Comparison of ENCODE assay signal across 8 mouse cellular contexts in genomic region chr9:103473915-103474688, GRCm38 (mm10). TPM values are rescaled to one million over a fixed set of nuclear protein-coding genes. Genes with fewer than 3 reads are reported as not detected.
DNase-seq lines count a peak whose midpoint lies in the region; ATAC-seq lines count a peak whose summit lies in the region.

No protein-coding gene starts in this region.

- H3K27ac ChIP-seq in neural tube, embryonic 11.5 days (ENCODE audit: low read depth, low read length), result no peak overlapping the region
- peak overlapping the region; percentile 53 for H3K27ac ChIP-seq in forebrain, embryonic 15.5 days (replicated peaks)
- peak overlapping the region; percentile 66 for H3K27ac ChIP-seq in neural tube, embryonic 15.5 days (replicated peaks)

- peak; percentile 56 for DNase-seq in neural tube, embryonic 11.5 days (ENCODE audit: low spot score)
- no peak for DNase-seq in neural tube, embryonic 10.5 days (ENCODE audit: extremely low spot score, low spot score)
- DNase-seq in kidney, postnatal 4 days, result peak; percentile 55 to 60
- no peak for DNase-seq in spleen, postnatal 4 days (ENCODE audit: low spot score in 2 of 2)
- no peak for DNase-seq in layer of hippocampus, adult 9-10 months (ENCODE audit: low spot score)
- DNase-seq in gastrocnemius, postnatal 25 days, result no peak

- no peak overlapping the region for H3K9ac ChIP-seq in neural tube, embryonic 11.5 days (ENCODE audit: low read length)
- no peak overlapping the region for H3K9ac ChIP-seq in forebrain, embryonic 15.5 days (replicated peaks)
- H3K9ac ChIP-seq in neural tube, embryonic 15.5 days (replicated peaks), result no peak overlapping the region

- ATAC-seq in neural tube, embryonic 11.5 days (ENCODE audit: insufficient read depth, low FRiP score, low TSS enrichment), result peak; percentile 48; the same call in 1 of the 2 replicates
- ATAC-seq in forebrain, embryonic 15.5 days (replicated peaks), result 0 out of 2 replicates have a peak, but pooled peaks have one; percentile 57
- peak; percentile 41; the same call in 1 of the 2 replicates for ATAC-seq in neural tube, embryonic 15.5 days (ENCODE audit: low FRiP score)

- no peaks in the 10 kb centered on the region for H3K27me3 ChIP-seq in neural tube, embryonic 11.5 days (ENCODE audit: control insufficient read depth, insufficient read depth, low read length)
- no peaks in the 10 kb centered on the region for H3K27me3 ChIP-seq in forebrain, embryonic 15.5 days
- no peaks in the 10 kb centered on the region for H3K27me3 ChIP-seq in neural tube, embryonic 15.5 days (replicated peaks)

- no peaks in the 10 kb centered on the region for H3K36me3 ChIP-seq in neural tube, embryonic 11.5 days (ENCODE audit: control insufficient read depth, insufficient read depth, low read length)
- H3K36me3 ChIP-seq in forebrain, embryonic 15.5 days, result no peaks in the 10 kb centered on the region
- H3K36me3 ChIP-seq in neural tube, embryonic 15.5 days, result no peaks in the 10 kb centered on the region

- H3K4me3 ChIP-seq in neural tube, embryonic 11.5 days (ENCODE audit: low read depth, low read length), result no peak overlapping the region
- H3K4me3 ChIP-seq in forebrain, embryonic 15.5 days, result 0 out of 2 replicates have a peak overlapping the region, but pooled peaks have one; percentile 1
- no peak overlapping the region for H3K4me3 ChIP-seq in neural tube, embryonic 15.5 days (replicated peaks)

- 34% methylated on average over 13 of the region's 13 CpGs for WGBS in neural tube, embryonic 11.5 days
- 5% methylated on average over 13 of the region's 13 CpGs for WGBS in forebrain, embryonic 15.5 days
- WGBS in neural tube, embryonic 15.5 days, result 16% methylated on average over 13 of the region's 13 CpGs

- no peak overlapping the region for H3K4me2 ChIP-seq in neural tube, embryonic 11.5 days (ENCODE audit: low read depth)
- peak overlapping the region; percentile 18 for H3K4me2 ChIP-seq in forebrain, embryonic 15.5 days (replicated peaks)
- H3K4me2 ChIP-seq in neural tube, embryonic 15.5 days, result peak overlapping the region; percentile 35

- 0 out of 2 replicates have a peak, but pooled peaks cover 5% of the 10 kb centered on the region for H3K4me1 ChIP-seq in neural tube, embryonic 11.5 days (ENCODE audit: control insufficient read depth, insufficient read depth, low read length)
- peaks cover 10% of the 10 kb centered on the region for H3K4me1 ChIP-seq in forebrain, embryonic 15.5 days
- H3K4me1 ChIP-seq in neural tube, embryonic 15.5 days, result peaks cover 25% of the 10 kb centered on the region

- no peaks in the 10 kb centered on the region for H3K9me3 ChIP-seq in neural tube, embryonic 11.5 days (ENCODE audit: control insufficient read depth, low read length)
- H3K9me3 ChIP-seq in forebrain, embryonic 15.5 days, result no peaks in the 10 kb centered on the region
- no peaks in the 10 kb centered on the region for H3K9me3 ChIP-seq in neural tube, embryonic 15.5 days (replicated peaks)

RNA-seq across cellular contexts. Expression of gene Bfsp2, which starts 6.1 kb away (rescaled TPM):
- 0.74 and 0.92 TPM in 2 replicates for polyA plus RNA-seq in neural tube, embryonic 11.5 days (2014; fragmentation: Nextera tagmentation; extraction: Ambion mirVana)
- polyA plus RNA-seq in forebrain, embryonic 15.5 days (2015; fragmentation: Nextera tagmentation; extraction: Ambion mirVana), result 2.0 and 2.3 TPM in 2 replicates
- polyA plus RNA-seq in neural tube, embryonic 15.5 days (2015; fragmentation: Nextera tagmentation; extraction: Ambion mirVana), result 2.5 and 2.7 TPM in 2 replicates
- under 1 TPM; 0.48 to 0.49 TPM for total RNA-seq in gastrocnemius, postnatal 25 days (2021)

Comparison
In these comparisons a context has a peak if more than half of its experiments do, and no peak if none do; other contexts are left out.
1. DNase-seq: peak in neural tube, embryonic 11.5 days (single experiment) and kidney, postnatal 4 days (2 of 2); none in neural tube, embryonic 10.5 days (single experiment), spleen, postnatal 4 days (0 of 2), layer of hippocampus, adult 9-10 months (single experiment) and gastrocnemius, postnatal 25 days (single experiment).
2. Peak in every context shown above with its lines, with median percentiles within 50 percentile points of each other: ATAC-seq.